Mouse (Mus musculus): ENCODE data around the gene Fgl2. TPM values are rescaled to one million over a fixed set of nuclear protein-coding genes. Genes with fewer than 3 reads are reported as not detected.
A peak's percentile ranks its signal among the peaks of the same experiment; 100 is the strongest.

Gene Fgl2
- polyA plus RNA-seq, 1 experiment from 2014 or later = 3.3 TPM

DNA sequence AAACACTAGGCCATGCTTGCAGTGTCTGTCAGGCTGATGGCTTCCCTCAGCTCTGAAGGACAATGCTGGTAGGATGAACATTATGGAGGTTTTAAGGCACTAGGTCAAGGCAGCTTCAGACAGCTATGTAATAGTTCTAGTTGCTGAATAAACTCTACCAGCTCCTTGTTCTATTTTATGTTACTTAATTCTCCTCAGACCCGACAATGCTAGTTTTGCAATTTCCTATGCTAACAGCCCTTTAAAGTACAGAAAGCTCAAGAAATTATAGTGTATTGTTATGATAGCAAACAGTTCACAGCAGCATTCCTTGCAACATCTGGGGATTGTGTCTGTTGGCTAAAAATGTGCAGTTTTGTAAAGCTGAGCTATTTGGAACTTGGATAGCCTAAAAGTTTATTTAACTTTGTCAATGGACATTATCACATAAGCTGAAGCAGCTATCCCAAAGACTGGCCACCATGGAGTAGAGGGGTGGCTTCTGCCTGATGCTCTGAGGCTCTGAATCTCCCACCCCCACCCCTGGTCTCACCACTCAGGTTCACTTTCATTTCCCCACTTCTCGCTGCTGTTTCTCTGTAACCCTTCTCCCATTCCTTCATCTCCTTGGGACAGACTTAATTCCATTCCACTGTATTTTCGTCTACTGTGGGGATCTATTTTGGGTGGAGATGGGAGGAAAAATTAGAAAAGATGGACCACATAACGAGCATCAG lies 5.9 kb upstream of the Fgl2 start:
- Histone ChIP-seq H3K4me3 (replicated peaks) (no peak overlapping the region), H3K36me3 (no peaks in the 10 kb centered on the region), H3K9me3 (replicated peaks) (no peaks in the 10 kb centered on the region), H3K9ac (no peak overlapping the region), H3K27ac (no peak overlapping the region), H3K4me1 (no peaks in the 10 kb centered on the region), H3K27me3 (peaks cover 16% of the 10 kb centered on the region), H3K4me2 (no peak overlapping the region)
- ATAC-seq (replicated peaks; ENCODE audit: low FRiP score) = no peak
- WGBS = 70% methylated on average over 4 of the region's 4 CpGs

DNA sequence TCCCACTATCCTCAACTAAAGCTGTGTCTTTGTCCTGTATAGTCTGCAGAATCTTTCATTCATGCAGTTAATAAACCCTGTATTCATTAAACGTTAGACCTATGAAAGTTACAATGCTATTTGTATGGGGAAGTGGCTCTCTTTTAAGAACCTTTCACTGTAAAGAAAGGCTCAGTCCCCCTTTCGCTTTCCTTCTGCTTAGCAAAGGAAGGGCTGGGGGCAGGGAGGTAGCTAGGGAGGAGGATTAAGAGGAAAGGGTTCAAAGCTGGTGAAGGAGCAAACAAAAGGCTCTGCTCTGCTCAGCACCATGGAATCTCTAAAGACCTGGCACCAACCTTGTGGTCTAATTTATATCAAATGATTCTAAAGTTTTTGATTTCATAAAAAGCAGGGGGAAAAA lies 4.9 kb upstream of the Fgl2 start:
- Histone ChIP-seq H3K4me3 (replicated peaks) (no peak overlapping the region), H3K27me3 (peaks cover 26% of the 10 kb centered on the region), H3K4me1 (peaks cover 6% of the 10 kb centered on the region), H3K36me3 (no peaks in the 10 kb centered on the region), H3K9ac (no peak overlapping the region), H3K9me3 (replicated peaks) (no peaks in the 10 kb centered on the region), H3K27ac (no peak overlapping the region), H3K4me2 (no peak overlapping the region)
- 60% methylated on average over 2 of the region's 2 CpGs for WGBS
- ATAC-seq (replicated peaks; ENCODE audit: low FRiP score) = no peak

DNA sequence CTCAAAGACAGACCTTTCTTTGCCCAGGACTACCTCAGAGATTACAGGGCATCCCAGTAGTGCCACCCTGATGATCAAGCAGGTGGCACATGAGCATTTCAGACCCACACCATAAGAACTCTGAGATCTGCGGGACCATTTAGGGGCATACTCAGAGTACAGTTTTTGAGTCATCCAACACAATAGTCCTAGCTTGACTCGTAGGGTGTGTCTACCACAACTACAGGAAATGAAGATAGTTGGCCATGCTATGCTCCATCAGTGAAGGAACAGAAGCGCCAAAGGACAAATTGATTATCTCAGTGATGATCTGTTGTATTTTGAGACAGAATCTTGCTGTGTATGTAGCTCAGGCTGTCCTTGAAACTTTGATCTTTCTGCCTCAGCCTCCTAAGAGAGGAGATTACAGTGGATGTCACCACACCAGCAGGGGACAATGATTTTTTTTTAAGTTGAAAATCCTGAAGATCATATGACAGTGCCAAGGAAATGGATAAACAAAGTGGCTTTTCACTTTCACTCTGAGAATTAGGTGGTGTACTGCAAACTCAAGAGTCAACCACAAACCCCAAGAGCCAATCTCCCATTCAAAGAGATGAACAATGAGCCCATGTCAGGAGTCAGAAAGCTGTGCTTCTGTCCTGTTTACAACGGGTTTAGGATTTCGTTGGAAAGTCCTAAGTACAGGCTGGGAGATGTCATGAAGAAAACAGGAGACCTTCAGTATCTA lies 2.1 kb upstream of the Fgl2 start:
- no peaks in the 10 kb centered on the region for H3K9me3 ChIP-seq (replicated peaks)
- H3K36me3 ChIP-seq = no peaks in the 10 kb centered on the region
- no peak overlapping the region for H3K27ac ChIP-seq
- H3K4me3 ChIP-seq (replicated peaks) = no peak overlapping the region
- WGBS = 92% methylated on average over 5 of the region's 5 CpGs
- H3K9ac ChIP-seq = no peak overlapping the region
- ATAC-seq (replicated peaks; ENCODE audit: low FRiP score) = no peak
- H3K4me1 ChIP-seq = peaks cover 11% of the 10 kb centered on the region
- peaks cover 48% of the 10 kb centered on the region for H3K27me3 ChIP-seq
- no peak overlapping the region for H3K4me2 ChIP-seq

DNA sequence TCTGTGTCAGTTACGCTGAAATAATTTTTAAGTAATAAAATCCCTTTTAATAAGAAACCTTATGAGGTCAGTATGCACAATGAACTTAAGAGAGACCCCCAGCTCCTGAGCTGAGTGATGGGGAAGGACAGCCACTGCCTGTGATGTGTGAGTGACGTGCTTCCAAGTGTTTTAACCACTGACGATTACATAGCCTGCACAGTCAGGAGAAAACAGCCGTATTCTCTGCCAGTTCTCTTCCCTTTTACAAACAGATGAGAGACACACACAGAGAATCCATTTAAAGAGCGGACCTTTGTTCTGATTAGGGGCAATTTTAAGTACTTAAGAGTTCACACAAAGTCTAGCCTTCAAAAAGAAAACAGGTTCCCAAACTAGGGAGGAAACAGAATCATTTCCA lies 522 bp upstream of the Fgl2 start:
- no peak overlapping the region for H3K4me3 ChIP-seq (replicated peaks)
- 40% methylated on average over 5 of the region's 5 CpGs for WGBS

DNA sequence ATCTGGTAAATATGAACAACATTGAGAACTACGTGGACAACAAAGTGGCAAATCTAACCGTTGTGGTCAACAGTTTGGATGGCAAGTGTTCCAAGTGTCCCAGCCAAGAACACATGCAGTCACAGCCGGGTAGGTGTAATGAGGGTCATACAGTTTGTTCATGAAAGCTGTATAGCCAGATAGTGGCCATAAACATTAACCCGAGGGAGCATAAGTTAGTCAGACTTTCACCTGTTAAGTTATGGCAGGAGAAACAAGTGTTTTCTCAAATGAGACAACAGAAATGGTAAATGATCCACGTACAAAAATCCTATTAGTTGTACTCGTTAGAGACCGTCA lies 707 bp downstream of the Fgl2 start:
- no peak overlapping the region for H3K9ac ChIP-seq
- H3K27ac ChIP-seq = no peak overlapping the region
- peak overlapping the region; percentile 48 for H3K4me3 ChIP-seq (replicated peaks)
- peaks cover 53% of the 10 kb centered on the region for H3K27me3 ChIP-seq
- H3K4me1 ChIP-seq = peaks cover 11% of the 10 kb centered on the region
- H3K9me3 ChIP-seq (replicated peaks) = no peaks in the 10 kb centered on the region
- peak overlapping the region; percentile 92 for H3K4me2 ChIP-seq
- H3K36me3 ChIP-seq = no peaks in the 10 kb centered on the region
- no peak for ATAC-seq (replicated peaks; ENCODE audit: low FRiP score)
- 64% methylated on average over 7 of the region's 7 CpGs for WGBS

More for the DNA sequence above, 522 bp upstream of the Fgl2 start:
- no peak overlapping the region for H3K27ac ChIP-seq
- peaks cover 11% of the 10 kb centered on the region for H3K4me1 ChIP-seq
- ATAC-seq (replicated peaks; ENCODE audit: low FRiP score) = no peak
- H3K9me3 ChIP-seq (replicated peaks) = no peaks in the 10 kb centered on the region
- H3K27me3 ChIP-seq = peaks cover 53% of the 10 kb centered on the region
- H3K36me3 ChIP-seq = no peaks in the 10 kb centered on the region
- peak overlapping the region; percentile 92 for H3K4me2 ChIP-seq
- no peak overlapping the region for H3K9ac ChIP-seq

DNA sequence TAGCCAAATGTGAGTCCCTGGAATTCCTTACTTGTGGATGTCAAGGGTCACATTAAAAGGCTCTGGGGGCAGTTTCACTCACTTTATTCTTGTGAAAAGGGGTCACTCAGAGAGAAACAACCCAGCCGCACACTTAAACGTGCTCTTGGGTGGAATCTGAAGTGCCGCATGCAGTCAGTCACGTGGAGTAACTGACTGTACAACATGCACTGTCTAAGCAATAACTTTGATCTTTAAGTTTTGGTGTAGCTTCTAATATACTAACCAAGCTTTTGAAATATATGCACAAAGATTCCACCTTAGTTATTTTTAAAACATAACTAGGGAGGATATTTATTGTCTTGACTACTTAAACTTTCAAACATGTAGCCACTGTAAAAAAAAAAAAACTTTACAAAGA lies 4.5 kb downstream of the Fgl2 start:
- no peak for ATAC-seq (replicated peaks; ENCODE audit: low FRiP score)
- Histone ChIP-seq H3K27me3 (peaks cover 48% of the 10 kb centered on the region), H3K27ac (no peak overlapping the region), H3K9ac (no peak overlapping the region), H3K9me3 (replicated peaks) (no peaks in the 10 kb centered on the region), H3K36me3 (no peaks in the 10 kb centered on the region), H3K4me3 (replicated peaks) (no peak overlapping the region), H3K4me2 (no peak overlapping the region), H3K4me1 (peaks cover 11% of the 10 kb centered on the region)
- 79% methylated on average over 4 of the region's 4 CpGs for WGBS

DNA sequence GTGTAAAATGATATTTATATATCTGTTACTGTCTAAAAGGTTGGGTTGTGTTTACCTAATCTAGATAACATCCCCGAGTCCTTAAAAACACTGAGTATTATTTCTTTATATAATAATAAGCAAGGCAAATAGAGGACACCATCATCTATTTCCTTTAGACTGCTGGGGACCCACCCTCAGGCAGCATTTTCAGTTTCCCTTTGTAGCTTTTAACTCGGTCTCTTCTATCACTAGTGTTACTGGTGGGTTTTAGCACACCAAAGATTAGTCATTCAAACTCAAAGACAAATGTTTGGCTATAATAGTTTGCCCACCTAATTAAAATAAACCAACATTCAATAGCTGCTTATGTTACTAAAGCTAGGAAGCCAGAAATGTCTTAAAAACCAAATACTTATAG lies 6.0 kb downstream of the Fgl2 start:
- H3K27me3 ChIP-seq = peaks cover 33% of the 10 kb centered on the region
- H3K36me3 ChIP-seq = no peaks in the 10 kb centered on the region
- 69% methylated on average over 2 of the region's 2 CpGs for WGBS
- no peak for ATAC-seq (replicated peaks; ENCODE audit: low FRiP score)
- H3K9ac ChIP-seq = no peak overlapping the region
- H3K4me3 ChIP-seq (replicated peaks) = no peak overlapping the region
- H3K9me3 ChIP-seq (replicated peaks) = no peaks in the 10 kb centered on the region
- H3K27ac ChIP-seq = no peak overlapping the region
- H3K4me1 ChIP-seq = peaks cover 11% of the 10 kb centered on the region
- H3K4me2 ChIP-seq = no peak overlapping the region

DNA sequence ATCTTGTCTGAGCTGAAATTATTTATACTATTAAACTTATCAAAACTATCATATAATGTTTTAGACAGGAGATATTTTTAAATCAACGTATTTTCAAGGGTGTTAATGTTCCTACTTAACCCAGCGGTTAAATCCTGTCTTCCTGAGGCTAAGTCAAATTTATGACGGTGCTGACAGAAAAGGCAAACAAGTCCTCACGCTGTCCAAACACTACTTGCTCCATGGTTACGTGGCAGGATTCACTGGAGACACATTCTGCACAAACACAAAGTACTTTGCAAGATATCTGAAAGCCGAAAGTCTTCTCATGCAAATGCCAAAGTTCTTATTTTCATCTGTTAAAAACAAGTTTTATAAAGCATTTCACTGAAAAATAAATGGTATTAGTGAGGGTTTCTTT lies 9.5 kb downstream of the Fgl2 start:
- H3K4me3 ChIP-seq (replicated peaks) = no peak overlapping the region
- peaks cover 21% of the 10 kb centered on the region for H3K4me1 ChIP-seq
- H3K36me3 ChIP-seq = no peaks in the 10 kb centered on the region
- H3K9ac ChIP-seq = no peak overlapping the region
- no peak overlapping the region for H3K4me2 ChIP-seq
- WGBS = 19% methylated on average over 6 of the region's 6 CpGs
- no peak overlapping the region for H3K27ac ChIP-seq
- peaks cover 21% of the 10 kb centered on the region for H3K27me3 ChIP-seq
- ATAC-seq (replicated peaks; ENCODE audit: low FRiP score) = no peak
- no peaks in the 10 kb centered on the region for H3K9me3 ChIP-seq (replicated peaks)

DNA sequence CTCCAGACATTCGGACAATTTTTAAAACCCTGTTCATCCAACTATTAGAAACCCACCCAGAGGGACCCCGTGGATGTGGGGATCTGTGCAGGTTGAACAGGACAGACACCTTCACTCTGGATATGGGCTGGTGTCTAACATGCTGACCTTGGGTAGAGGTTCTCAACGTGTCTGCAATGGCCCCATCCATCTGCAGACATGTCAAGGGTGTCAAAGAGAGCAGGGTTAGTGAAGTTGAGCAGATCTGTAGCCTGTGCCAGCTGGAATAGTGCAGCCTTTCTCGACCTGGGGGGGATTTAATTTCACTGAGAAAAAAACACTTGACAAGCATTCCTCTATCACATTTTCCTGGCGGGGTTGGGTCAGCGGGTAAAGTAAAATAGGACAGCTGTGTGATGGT lies 10.2 kb downstream of the Fgl2 start:
- Histone ChIP-seq H3K9me3 (replicated peaks) (no peaks in the 10 kb centered on the region), H3K27me3 (peaks cover 21% of the 10 kb centered on the region), H3K9ac (no peak overlapping the region), H3K27ac (0 out of 2 replicates have a peak overlapping the region, but pooled peaks have one; percentile 18), H3K4me3 (replicated peaks) (no peak overlapping the region), H3K4me1 (peaks cover 21% of the 10 kb centered on the region), H3K4me2 (no peak overlapping the region), H3K36me3 (no peaks in the 10 kb centered on the region)
- ATAC-seq (replicated peaks; ENCODE audit: low FRiP score) = 0 out of 2 replicates have a peak, but pooled peaks have one; percentile 16
- 34% methylated on average over 6 of the region's 6 CpGs for WGBS

DNA sequence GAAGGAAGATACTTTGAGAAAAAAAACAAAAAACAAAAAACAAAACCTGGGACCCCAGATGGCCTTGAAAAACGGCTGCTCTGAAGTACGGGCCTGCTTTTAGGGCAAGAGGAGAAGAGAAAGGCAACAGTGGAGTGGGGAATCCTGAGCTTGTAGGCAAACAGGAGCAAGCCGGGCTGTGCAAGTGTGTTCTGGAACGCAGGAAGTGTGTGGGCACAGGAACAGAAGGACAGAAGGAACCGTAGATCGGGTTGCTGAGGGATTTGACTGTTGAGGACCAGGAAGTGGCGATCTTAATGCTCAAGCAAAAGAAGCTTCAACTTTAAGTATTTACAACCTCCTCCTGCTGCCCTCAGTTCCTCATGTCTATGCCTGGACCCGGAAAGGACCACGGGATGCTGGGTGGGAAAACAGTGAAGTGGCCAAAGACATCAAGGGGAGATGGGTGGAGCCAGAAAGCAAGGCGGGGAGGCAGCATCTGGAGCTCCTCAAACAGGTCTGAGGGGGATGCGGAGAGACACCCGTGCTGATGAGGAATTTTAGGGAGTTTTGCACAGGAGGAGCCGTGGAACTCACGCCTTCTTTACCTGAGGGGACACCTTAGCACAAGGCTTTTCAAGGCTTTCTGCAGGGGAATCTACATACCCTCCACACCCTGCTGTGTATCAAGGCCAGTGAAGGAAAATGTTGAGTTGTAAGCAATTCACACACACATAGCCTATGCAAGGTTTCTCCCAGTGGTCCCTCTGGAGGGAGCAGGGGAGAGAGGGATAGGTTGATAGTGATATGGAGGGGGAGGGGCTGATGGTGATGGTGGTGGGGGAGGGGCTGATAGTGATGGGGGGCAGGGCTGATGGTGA lies 11.2 kb downstream of the Fgl2 start:
- Histone ChIP-seq H3K4me1 (peaks cover 21% of the 10 kb centered on the region), H3K9me3 (replicated peaks) (no peaks in the 10 kb centered on the region), H3K27me3 (peaks cover 19% of the 10 kb centered on the region), H3K4me2 (peak overlapping the region; percentile 34), H3K27ac (peak overlapping the region; percentile 41; the same call in 1 of the 2 replicates), H3K4me3 (replicated peaks) (no peak overlapping the region), H3K9ac (no peak overlapping the region), H3K36me3 (no peaks in the 10 kb centered on the region)
- peak; percentile 78 for ATAC-seq (replicated peaks; ENCODE audit: low FRiP score)
- WGBS = 16% methylated on average over 14 of the region's 14 CpGs

DNA sequence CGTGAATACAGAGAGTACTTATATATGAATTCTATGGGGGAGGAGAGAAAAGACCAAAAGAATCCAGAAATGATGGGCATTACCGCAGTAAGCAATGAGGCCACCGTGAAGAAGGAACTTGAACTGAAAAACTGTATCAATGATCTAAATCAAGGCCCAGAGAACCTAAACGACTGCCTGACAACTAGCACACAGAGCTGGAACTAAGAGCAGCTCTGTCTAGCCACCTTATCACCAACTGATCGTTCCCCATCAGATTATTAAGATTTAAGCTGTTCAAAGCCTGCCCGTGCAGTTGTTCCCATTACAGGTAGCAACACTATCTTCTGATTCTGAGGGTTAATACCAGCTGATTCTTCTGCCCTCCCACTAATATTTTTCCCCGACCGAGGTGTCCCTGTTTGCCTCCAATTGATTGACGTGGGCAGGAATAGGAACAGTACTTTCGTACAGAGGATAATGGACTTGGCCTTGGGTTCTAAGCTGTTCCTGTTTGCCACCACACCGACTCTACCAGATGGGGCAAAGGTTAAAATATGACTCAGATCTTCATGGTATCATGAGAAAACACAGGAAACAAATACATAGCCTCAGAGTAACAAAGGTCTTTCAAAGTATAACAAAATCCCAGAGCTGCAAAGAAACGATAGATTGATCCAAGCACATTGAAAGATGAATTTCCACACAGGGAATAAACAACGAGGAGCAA lies 12.0 kb downstream of the Fgl2 start:
- ATAC-seq (replicated peaks; ENCODE audit: low FRiP score) = no peak
- Histone ChIP-seq H3K4me3 (replicated peaks) (no peak overlapping the region), H3K9me3 (replicated peaks) (no peaks in the 10 kb centered on the region), H3K36me3 (no peaks in the 10 kb centered on the region), H3K4me2 (peak overlapping the region; percentile 34; the same call in 1 of the 2 replicates), H3K27me3 (peaks cover 11% of the 10 kb centered on the region), H3K4me1 (peaks cover 21% of the 10 kb centered on the region), H3K27ac (no peak overlapping the region), H3K9ac (no peak overlapping the region)
- WGBS = 71% methylated on average over 13 of the region's 13 CpGs

All from kidney, embryonic 15.5 days (tissue).